Mouse (Mus musculus): Measurements from ENCODE around the gene Gm5148.

Gm5148 gene

DNA sequence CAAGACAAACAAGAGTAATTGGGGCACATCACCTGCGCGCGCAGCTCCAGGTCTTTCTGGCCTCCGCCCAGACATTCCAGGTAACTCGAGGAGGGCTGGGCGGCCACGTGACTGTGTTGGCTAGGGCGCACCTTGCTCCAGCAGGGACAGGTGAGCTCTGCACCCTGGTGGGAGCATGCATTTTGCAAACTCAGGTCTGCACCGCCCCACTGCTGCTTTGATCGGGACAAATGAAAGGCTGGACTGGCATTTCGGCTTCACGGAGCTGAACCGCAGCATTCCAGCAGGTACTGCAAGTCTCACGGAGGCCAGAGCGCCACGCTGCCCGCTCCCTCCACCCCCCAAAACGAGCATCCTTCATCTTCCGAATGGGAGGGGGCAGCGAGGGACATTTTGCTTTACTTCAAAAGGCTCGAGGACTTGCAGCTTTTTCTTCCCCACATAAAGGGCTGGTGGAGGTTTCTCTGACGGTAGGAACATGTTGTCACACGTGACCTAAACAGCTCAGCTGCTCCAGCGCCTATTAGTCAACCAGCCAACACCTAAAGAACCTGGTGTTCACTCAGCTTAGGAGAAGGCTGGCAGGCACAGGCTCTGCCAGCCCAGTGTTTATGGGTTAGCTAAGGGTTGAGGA is at the start of gene Gm5148:
Gm5148 (minus strand) TSS at position 320 of the 634 bp plus-strand sequence.
- H3K9me3 ChIP-seq (ENCODE audit: low read length), result no peaks in the 10 kb centered on the region
- H3K36me3 ChIP-seq (ENCODE audit: insufficient read depth, low read length), result no peaks in the 10 kb centered on the region
- TF ChIP-seq NANOG (IDR thresholded peaks at IDR 0.05; ENCODE audit: borderline replicate concordance, low read length) (no peak), POU5F1 (IDR thresholded peaks at IDR 0.05; ENCODE audit: borderline replicate concordance, low read length) (no peak), CTCF (conservative IDR thresholded peaks at IDR 0.05; ENCODE audit: low read length) (no peak)
- peak within 1 kb of the TSS; percentile 69 for H3K4me3 ChIP-seq (replicated peaks; ENCODE audit: low read length)
- peaks cover 71% of the 10 kb centered on the region for H3K27me3 ChIP-seq (ENCODE audit: insufficient read depth, low read length)
- peaks cover 30% of the 10 kb centered on the region for H3K4me1 ChIP-seq (replicated peaks; ENCODE audit: low read depth, low read length)

DNA sequence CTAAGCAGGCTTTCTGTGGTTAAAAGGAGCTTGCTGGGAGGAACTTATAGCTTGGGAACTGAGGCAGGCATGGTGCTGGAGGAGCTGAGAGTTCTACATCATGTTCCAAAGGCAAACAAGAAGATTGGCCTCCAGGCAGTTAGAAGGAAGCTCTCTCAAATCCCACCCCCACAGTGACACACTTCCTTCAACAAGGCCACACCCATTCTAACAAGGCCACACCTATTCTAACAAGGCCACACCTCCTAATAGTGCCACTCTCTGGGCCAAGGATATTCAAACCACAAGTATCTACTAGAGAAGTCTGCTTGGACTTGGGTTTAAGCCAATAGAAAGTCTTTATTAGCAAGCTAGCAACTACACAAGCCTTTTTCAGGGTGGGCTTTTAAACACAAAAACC is 46.7 kb upstream of the Gm5148 start:
- H3K4me1 ChIP-seq (replicated peaks; ENCODE audit: low read depth, low read length), result no peaks in the 10 kb centered on the region
- TF ChIP-seq POU5F1 (IDR thresholded peaks at IDR 0.05; ENCODE audit: borderline replicate concordance, low read length), result no peak
- TF ChIP-seq CTCF (conservative IDR thresholded peaks at IDR 0.05; ENCODE audit: low read length), result no peak
- no peak for TF ChIP-seq NANOG (IDR thresholded peaks at IDR 0.05; ENCODE audit: borderline replicate concordance, low read length)

DNA sequence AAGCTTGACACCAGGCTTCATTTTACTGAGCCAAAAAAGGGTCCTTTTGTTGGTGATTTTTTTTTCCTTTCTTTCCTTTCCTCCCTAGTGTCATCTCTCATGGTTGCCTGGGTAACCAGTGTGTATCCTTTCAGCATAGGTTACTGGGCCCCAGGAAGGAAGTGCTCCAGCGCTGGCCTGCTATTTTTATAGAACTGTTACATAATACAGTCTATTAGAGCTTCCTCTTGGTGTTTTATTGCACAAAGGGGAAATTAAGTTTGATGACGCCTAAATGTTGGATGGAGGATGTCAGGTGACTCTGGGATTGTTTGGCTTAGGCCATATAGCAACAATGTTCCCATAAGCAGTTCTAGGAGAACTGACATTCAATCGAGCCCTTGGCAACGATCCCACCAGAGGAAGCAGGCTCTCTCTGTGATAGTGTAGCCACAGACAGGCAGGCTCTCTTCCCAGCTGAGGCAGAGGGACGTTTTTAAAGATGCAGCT is 45.0 kb upstream of the Gm5148 start:
- H3K36me3 ChIP-seq (ENCODE audit: insufficient read depth, low read length), result no peaks in the 10 kb centered on the region
- H3K27me3 ChIP-seq (ENCODE audit: insufficient read depth, low read length), result peaks cover 18% of the 10 kb centered on the region
- TF ChIP-seq NANOG (IDR thresholded peaks at IDR 0.05; ENCODE audit: borderline replicate concordance, low read length), result no peak
- TF ChIP-seq POU5F1 (IDR thresholded peaks at IDR 0.05; ENCODE audit: borderline replicate concordance, low read length), result no peak
- no peak for TF ChIP-seq CTCF (conservative IDR thresholded peaks at IDR 0.05; ENCODE audit: low read length)
- peaks cover 5% of the 10 kb centered on the region; the same call in 1 of the 2 replicates for H3K9me3 ChIP-seq (ENCODE audit: low read length)
- no peak overlapping the region for H3K4me3 ChIP-seq (replicated peaks; ENCODE audit: low read length)
- no peaks in the 10 kb centered on the region for H3K4me1 ChIP-seq (replicated peaks; ENCODE audit: low read depth, low read length)

More for the DNA sequence above, 46.7 kb upstream of the Gm5148 start:
- no peak overlapping the region for H3K4me3 ChIP-seq (replicated peaks; ENCODE audit: low read length)
- peaks cover 21% of the 10 kb centered on the region for H3K27me3 ChIP-seq (ENCODE audit: insufficient read depth, low read length)
- H3K36me3 ChIP-seq (ENCODE audit: insufficient read depth, low read length), result no peaks in the 10 kb centered on the region
- H3K9me3 ChIP-seq (ENCODE audit: low read length), result peaks cover 5% of the 10 kb centered on the region; the same call in 1 of the 2 replicates

DNA sequence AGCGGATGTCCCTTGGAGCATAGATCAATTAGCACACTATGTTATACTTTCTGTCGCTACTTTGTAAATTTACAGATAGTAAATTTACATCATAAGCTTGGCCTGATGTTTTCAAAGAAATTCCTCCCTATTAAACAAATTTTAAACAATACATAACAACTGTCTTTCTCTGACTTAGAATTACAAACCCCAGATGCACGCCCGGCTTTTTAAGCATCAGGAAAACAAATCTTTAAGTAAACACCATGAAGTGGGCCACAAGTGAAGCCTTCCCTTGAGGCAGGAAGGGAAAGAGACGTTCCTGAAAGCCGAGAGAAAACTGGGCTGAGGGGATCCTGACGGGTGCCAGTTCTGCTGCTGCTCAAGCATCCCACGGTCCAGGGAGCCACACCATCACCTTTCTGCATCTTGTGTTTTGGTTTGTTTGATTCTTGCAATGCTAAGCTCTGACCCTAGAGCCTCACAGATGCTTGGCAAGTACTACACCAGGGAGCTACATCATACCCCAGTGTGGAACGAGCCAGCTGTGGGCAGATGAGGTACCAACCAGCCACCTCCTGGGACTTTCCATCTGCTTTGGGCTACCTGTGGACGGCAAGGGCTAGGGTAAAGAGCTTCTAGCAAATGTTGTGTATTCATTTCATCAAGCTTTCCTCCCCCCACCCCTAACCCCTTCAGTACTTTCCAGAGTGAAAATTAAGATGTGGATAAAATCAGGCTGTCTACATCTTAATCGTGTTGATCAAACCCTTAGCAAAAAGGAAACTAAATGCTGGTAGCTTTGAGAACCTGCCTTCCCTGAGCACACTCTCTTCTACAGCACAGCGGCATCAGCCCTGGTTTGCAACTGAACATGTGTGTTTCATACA is 43.1 kb upstream of the Gm5148 start:
- Histone ChIP-seq H3K9me3 (ENCODE audit: low read length) (no peaks in the 10 kb centered on the region), H3K27me3 (ENCODE audit: insufficient read depth, low read length) (peaks cover 21% of the 10 kb centered on the region), H3K4me3 (replicated peaks; ENCODE audit: low read length) (no peak overlapping the region), H3K4me1 (replicated peaks; ENCODE audit: low read depth, low read length) (no peaks in the 10 kb centered on the region), H3K36me3 (ENCODE audit: insufficient read depth, low read length) (no peaks in the 10 kb centered on the region)
- TF ChIP-seq POU5F1 (IDR thresholded peaks at IDR 0.05; ENCODE audit: borderline replicate concordance, low read length) (no peak), NANOG (IDR thresholded peaks at IDR 0.05; ENCODE audit: borderline replicate concordance, low read length) (no peak), CTCF (conservative IDR thresholded peaks at IDR 0.05; ENCODE audit: low read length) (no peak)

DNA sequence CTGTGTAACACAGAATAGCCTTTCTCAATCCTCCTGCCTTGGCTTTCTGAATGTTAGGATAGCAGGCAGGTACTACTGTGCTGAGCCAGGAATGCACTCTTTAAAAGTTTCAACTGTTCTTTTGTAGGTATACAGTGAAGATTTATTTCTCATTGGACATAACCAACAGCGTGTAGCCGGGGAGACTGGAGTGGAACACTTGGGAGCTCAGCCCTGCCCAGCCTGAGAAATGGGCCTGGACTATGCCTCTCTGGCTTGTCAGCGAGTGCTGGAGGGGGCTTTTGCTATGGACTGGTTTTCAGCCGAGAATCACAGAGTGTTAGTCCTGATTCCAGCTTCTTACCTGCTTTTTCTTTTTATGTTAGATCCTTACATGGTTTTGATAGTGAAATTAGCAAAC is 42.3 kb upstream of the Gm5148 start:
- no peak for TF ChIP-seq POU5F1 (IDR thresholded peaks at IDR 0.05; ENCODE audit: borderline replicate concordance, low read length)
- no peak for TF ChIP-seq CTCF (conservative IDR thresholded peaks at IDR 0.05; ENCODE audit: low read length)
- TF ChIP-seq NANOG (IDR thresholded peaks at IDR 0.05; ENCODE audit: borderline replicate concordance, low read length), result no peak
- peaks cover 21% of the 10 kb centered on the region for H3K27me3 ChIP-seq (ENCODE audit: insufficient read depth, low read length)
- no peaks in the 10 kb centered on the region for H3K9me3 ChIP-seq (ENCODE audit: low read length)
- H3K4me3 ChIP-seq (replicated peaks; ENCODE audit: low read length), result no peak overlapping the region
- H3K4me1 ChIP-seq (replicated peaks; ENCODE audit: low read depth, low read length), result peaks cover 3% of the 10 kb centered on the region
- no peaks in the 10 kb centered on the region for H3K36me3 ChIP-seq (ENCODE audit: insufficient read depth, low read length)

DNA sequence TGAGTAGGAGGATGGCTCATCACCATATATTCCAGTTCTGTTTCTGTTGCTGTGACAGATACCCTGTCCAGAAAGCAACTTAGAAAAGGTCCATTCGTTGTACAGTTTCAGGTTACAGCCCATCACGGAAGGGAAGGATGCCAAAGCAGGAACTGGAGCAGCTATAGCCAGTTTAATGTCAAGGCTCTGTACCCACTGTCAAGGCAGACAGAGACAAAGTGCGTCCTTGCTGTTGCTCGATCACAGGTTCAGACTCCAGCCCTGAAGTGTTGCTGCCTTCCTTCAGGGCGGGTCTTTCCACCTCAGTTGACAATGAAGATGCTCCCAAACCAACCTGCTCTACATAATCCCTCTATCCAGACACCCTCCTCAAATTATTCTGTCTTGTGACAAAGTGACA is 41.7 kb upstream of the Gm5148 start:
- peaks cover 9% of the 10 kb centered on the region for H3K4me1 ChIP-seq (replicated peaks; ENCODE audit: low read depth, low read length)
- H3K4me3 ChIP-seq (replicated peaks; ENCODE audit: low read length), result no peak overlapping the region
- H3K36me3 ChIP-seq (ENCODE audit: insufficient read depth, low read length), result no peaks in the 10 kb centered on the region
- TF ChIP-seq CTCF (conservative IDR thresholded peaks at IDR 0.05; ENCODE audit: low read length) (no peak), NANOG (IDR thresholded peaks at IDR 0.05; ENCODE audit: borderline replicate concordance, low read length) (no peak), POU5F1 (IDR thresholded peaks at IDR 0.05; ENCODE audit: borderline replicate concordance, low read length) (no peak)
- no peaks in the 10 kb centered on the region for H3K9me3 ChIP-seq (ENCODE audit: low read length)
- peaks cover 21% of the 10 kb centered on the region for H3K27me3 ChIP-seq (ENCODE audit: insufficient read depth, low read length)

DNA sequence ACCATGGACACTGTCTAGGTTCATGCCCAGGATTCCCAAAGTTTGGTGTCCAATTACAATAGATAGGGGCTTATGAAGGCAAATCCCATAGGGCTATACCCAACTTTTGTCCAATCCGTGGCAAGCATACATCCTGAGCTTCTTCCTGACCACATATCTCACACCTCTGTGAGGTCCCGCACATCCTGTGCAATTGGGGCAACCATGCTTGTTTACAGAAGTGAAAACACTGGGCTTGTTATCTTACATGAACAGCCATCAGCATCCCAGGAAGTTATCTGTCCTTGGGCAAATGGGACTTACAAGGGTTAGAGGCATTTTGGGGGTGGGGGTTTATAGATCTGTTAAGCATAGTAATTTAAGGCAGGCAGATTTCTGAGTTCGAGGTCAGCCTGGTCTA is 41.0 kb upstream of the Gm5148 start:
- TF ChIP-seq CTCF (conservative IDR thresholded peaks at IDR 0.05; ENCODE audit: low read length) (no peak), POU5F1 (IDR thresholded peaks at IDR 0.05; ENCODE audit: borderline replicate concordance, low read length) (no peak), NANOG (IDR thresholded peaks at IDR 0.05; ENCODE audit: borderline replicate concordance, low read length) (no peak)
- no peaks in the 10 kb centered on the region for H3K36me3 ChIP-seq (ENCODE audit: insufficient read depth, low read length)

DNA sequence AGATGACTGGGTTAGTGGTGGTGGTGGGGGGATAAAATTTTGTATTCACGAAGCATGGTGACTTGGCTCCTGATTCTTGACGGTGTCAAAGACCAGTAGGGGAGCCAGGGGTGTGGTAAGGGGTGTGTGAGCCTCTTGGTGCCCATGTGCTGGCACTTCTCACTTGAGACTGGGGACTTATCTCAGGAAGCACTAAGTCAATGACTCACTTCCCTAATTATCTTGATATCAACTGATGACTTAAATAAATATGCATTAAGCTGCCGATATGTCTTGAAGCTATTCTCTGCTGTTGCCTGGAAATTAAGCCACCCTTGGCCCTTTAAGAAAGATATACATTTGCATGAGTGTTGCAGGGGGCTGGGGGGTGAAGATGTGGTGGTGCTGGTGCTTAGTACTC is 38.0 kb upstream of the Gm5148 start:
- Histone ChIP-seq H3K27me3 (ENCODE audit: insufficient read depth, low read length) (peaks cover 25% of the 10 kb centered on the region), H3K36me3 (ENCODE audit: insufficient read depth, low read length) (no peaks in the 10 kb centered on the region)
- TF ChIP-seq POU5F1 (IDR thresholded peaks at IDR 0.05; ENCODE audit: borderline replicate concordance, low read length) (no peak), CTCF (conservative IDR thresholded peaks at IDR 0.05; ENCODE audit: low read length) (no peak), NANOG (IDR thresholded peaks at IDR 0.05; ENCODE audit: borderline replicate concordance, low read length) (no peak)

More for the DNA sequence above, 41.0 kb upstream of the Gm5148 start:
- Histone ChIP-seq H3K27me3 (ENCODE audit: insufficient read depth, low read length) (peaks cover 22% of the 10 kb centered on the region), H3K4me1 (replicated peaks; ENCODE audit: low read depth, low read length) (peaks cover 16% of the 10 kb centered on the region), H3K9me3 (ENCODE audit: low read length) (peaks cover 5% of the 10 kb centered on the region), H3K4me3 (replicated peaks; ENCODE audit: low read length) (no peak overlapping the region)

More for the DNA sequence above, 38.0 kb upstream of the Gm5148 start:
- H3K9me3 ChIP-seq (ENCODE audit: low read length), result peaks cover 9% of the 10 kb centered on the region
- H3K4me3 ChIP-seq (replicated peaks; ENCODE audit: low read length), result no peak overlapping the region
- H3K4me1 ChIP-seq (replicated peaks; ENCODE audit: low read depth, low read length), result peaks cover 42% of the 10 kb centered on the region

Data from E14TG2a.4 (cell line).